Mouse (Mus musculus) left cerebral cortex, postnatal 4 days (tissue): ENCODE data around the gene Bsph2. TPM values are rescaled to one million over a fixed set of nuclear protein-coding genes. Genes with fewer than 3 reads are reported as not detected.

Experiments used
- DNase-seq: peaks from one replicate; pipeline ENCODE4 v3.0.0-alpha.2; 2022
- intact Hi-C: fragments of 180-260 bp; cut with DNase I; formaldehyde crosslinking; loops from one replicate; pipeline ENCODE4 v1.15.1; 2025
- total RNA-seq, 2 experiments: library from RNA; stranded (reverse); gene quantifications; 2 replicates each; pipeline ENCODE4 v1.2.3; 2021

The Bsph2 gene
- not detected for total RNA-seq

- DNase-seq = no peak
- intact Hi-C loops = no loop called here
Measured at GRCm38 (mm10) chr7:13570967-13571366, at the start of gene Bsph2. Gene Bsph2 (minus strand): TSS chr7:13571067.

GRCm38 (mm10) chr7:13511539-13511938 is 59.3 kb downstream of the Bsph2 start:
- no peak for DNase-seq

More at GRCm38 (mm10) chr7:13511539-13511938, 59.3 kb downstream of the Bsph2 start:
- intact Hi-C loops = no loop called here

Other genes with a start within 250 kb of the Bsph2 start
- 1 to 10 TPM in 1 of 2 experiments, under 1 TPM in 1; 0.95 to 1.3 TPM for gene Pla2g4c, start 246.4 kb downstream of the Bsph2 start, total RNA-seq
- 1 to 10 TPM in 1 of 2 experiments, under 1 TPM in 1; 0.64 to 1.2 TPM for gene Cabp5, start 172.9 kb downstream of the Bsph2 start, total RNA-seq
- not detected for gene Bsph1, start 120.2 kb downstream of the Bsph2 start, total RNA-seq
- gene Sult2a5, start 52.9 kb upstream of the Bsph2 start, total RNA-seq = not detected
- gene Sult2a2, start 162.4 kb upstream of the Bsph2 start, total RNA-seq = not detected